Mouse (Mus musculus): Measurements from ENCODE around the gene Kcnt2.

The Kcnt2 gene

DNA sequence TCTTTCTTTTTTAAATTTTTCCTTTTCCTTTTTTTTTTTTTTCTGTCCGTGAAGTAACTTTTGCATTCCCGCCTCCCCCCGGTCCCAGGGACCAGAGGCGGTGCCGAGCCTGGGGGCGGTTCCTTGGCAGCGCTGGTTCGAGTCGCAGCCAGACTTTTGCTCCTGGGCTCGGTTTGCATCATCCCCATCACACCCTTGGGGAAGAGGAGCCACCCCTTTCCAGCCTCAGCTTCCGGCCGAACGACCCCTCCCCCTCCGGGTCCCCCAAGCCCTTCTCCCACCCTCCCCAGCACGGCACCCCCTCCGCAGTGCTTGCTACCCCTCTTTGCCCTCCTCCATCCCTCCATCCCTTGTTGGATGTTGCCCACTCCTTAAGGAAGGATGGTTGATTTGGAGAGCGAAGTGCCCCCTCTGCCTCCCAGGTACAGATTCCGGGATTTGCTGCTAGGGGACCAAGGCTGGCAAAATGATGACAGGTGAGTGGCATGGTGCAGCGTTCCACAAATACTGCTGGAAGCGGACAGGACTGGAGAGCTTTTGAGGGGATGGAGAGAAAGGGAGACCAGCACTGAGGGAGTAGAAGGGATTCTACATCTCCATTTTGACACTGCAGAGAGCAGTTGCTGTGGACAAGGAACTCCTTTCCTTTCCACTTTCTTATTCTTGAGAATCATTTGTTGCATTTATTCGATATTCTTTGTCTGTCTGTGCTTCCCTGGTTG lies at the start of gene Kcnt2:
Kcnt2 (plus strand) TSS at position 283 of the 722 bp plus-strand sequence.
- no peak for DNase-seq (ENCODE audit: low spot score)

DNA sequence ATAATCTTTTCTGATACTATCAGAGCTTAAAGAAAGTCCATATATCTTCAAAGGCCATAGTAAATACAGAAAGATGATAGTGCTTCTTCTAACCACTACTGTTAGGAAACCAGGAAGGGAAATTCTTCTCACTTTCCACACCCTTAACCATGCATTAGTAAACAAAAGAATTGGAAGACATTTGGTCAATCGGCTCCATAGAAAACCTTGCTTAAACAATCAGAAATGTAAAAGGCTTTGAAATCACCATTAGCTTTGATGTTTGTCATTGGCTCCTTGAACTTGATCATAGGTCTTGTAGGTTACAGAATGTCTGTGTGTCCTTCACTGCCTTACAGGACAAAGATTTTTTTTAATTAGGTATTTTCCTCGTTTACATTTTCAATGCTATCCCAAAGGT lies 40.6 kb upstream of the Kcnt2 start:
- DNase-seq (ENCODE audit: low spot score), result no peak

DNA sequence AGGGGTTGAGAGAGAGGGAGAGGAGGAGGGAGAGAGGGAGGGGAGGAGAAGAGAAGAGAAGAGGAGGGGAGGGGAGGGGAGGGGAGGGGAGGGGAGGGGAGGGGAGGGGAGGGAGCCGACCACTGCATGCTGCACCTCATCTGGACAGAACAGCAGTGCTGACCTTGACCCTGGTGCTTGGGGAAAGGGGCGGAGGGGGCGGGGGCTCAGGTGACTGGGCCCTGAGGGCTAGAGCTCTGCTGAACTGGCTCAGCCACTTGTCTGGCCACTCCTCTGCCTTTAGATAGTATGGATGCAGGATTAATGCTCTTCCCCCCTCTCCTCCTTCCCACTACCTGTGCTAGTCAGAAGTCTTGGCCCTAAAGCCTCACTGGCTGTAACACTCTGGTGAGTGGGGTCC lies 20.7 kb upstream of the Kcnt2 start:
- DNase-seq (ENCODE audit: low spot score), result no peak

DNA sequence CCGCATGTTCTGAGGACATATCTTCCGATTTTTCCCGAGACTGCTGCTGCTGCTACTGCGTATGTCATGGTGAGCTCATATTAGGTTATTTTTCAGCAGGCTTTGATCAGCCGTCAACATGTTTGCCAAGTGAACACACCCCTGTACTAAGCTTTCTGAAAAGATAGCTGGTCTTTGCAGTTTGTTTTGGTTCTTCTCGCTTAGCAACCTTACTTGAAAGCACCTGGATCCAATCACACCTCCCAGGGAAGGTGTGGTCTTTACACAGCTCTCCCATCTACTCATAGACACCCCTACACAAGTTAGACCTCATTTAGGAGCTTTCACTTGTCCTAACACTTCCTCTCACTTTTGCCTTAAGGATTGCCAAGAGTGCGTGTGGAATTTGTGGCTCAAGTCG lies 19.3 kb upstream of the Kcnt2 start:
- DNase-seq (ENCODE audit: low spot score), result no peak

DNA sequence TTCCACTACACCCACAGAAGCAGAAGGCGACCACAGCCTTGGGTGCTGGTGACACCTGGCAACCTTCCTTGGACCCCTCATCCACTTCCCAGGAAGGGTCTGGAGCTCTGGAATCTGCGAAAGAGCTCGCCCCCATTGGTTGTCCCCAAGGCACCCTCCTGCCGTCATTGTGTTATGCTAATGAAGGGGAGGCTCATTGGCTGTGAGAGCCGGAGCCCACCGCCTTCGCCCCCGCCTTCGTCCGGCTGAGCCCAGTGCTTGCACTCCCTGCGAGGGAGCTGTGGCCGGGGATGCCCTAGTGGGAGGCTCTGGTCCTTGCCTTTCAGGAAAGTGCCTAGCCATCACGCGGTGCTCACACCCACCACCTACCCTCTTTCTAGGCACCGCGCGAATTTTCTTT lies 493 bp upstream of the Kcnt2 start:
- DNase-seq (ENCODE audit: low spot score), result peak; percentile 90

DNA sequence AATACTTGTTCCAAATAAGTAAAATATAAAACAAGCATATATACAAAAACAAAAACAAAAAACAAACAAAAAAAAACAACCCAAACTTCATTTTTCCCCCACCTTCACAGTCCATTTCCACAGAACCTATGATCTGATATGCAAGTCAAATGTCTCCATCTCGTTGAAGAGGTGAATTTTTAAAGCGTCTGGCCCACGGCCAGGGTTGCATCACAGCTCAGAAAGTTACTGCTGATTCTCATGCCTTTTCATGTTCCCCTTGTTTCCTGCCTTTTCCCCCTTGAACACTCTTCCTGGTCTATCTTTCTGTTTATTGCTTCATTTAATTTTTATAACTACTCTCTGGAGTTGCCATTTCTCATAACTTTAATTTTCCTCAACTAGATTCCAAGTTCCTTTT lies 18.7 kb downstream of the Kcnt2 start:
- no peak for DNase-seq (ENCODE audit: low spot score)

DNA sequence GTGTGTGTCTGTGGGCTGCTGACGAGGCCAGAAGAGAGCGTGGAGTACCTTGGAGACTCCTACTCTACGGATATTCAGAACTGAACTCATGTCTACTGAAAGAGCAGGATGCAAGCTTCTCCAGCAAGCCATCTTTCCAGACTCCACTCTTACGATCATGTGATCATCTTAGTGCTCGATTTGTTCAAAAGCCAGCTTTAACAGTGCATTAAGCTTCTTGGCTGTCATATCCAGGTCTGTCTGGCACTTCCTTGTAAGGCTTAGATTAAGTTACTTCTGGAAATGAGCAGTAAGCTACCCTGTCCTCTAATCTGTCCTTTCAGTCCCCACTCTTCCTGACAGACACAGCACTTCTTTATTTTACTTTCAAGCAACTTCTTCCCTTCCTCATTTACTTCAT lies 20.1 kb downstream of the Kcnt2 start:
- DNase-seq (ENCODE audit: low spot score), result no peak

DNA sequence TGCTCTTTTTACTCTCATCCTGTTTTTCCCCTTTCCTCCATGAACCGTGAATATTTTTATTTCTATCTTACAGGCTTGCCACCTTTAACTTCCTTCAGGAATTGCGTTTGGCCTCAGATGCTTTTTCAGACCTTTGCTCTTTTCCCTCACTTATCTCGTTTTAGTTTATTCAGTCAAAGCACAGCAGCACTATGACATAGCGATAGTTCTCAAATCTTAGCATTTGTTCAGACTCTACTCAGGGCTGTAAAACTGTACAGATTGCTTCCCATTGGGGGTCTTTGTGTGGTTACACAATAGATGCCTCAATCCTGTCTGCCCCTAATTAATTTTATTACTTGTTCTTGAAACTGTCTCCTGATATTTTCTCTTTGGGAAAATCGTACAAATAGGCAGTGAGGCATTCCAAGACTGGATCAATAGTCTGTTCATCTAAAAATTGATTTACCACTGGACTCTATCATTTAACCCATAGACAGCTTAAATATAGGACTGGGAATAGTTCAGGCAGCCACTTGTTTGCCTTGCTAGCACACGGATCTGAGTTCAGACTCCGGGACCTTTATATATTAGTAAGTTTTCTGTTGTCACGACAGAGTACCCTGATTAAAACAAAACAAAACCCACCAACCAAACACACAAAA lies 20.8 kb downstream of the Kcnt2 start:
- DNase-seq (ENCODE audit: low spot score), result no peak

DNA sequence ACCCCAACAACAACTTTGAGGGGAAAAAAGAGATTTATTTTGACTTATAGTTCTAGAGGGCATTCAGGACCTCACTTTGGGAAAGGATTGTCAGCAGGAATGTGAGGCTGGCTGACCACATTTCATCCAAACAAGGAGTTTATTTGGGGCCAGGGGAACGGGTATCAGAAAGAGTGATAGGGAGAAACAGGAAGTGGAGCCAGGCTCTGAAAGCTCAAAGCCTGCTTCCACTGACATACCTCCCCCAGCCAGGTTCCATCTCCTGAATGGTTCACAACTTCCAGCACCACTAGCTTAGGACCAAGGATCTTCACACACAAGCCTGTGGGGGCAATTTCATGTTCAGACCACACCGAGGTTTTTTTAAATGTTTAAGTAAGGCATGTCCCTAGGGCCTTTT lies 21.3 kb downstream of the Kcnt2 start:
- DNase-seq (ENCODE audit: low spot score), result no peak

DNA sequence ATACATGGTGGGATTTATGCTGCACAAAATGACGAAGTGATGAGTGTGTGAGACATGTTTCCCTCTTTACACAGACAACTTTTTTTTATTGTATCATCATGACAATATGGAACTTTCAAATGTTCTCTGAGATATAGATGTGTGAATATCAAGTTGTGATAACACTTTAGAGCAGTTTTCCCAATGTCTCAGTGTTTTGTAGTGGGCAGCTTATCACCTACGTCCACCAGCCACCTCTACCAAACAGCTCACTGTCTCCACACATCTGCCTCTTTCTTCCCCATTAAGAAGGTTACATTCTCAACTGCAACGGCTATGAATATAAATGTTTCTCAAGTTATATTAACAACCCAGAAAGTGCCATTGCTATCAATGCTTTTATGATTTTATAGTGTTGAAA lies 27.7 kb downstream of the Kcnt2 start:
- no peak for DNase-seq (ENCODE audit: low spot score)

DNA sequence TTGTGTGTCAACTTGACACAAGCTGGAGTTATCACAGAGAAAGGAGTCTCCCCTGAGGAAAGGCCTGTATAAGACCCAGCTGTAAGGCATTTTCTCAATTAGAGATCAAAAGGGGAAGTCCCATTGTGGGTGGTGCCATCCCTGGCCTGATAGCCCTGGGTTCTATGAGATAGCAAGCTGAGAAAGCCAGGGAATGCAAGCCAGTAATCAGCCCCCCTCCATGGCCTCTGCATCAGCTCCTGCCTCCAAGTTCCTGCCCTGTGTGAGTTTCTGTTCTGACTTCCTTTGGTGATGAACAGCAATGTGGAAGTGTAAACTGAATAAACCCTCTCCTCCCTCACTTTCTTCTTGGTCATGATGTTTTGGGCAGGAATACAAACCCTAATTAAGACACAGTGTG lies 29.9 kb downstream of the Kcnt2 start:
- no peak for DNase-seq (ENCODE audit: low spot score)

DNA sequence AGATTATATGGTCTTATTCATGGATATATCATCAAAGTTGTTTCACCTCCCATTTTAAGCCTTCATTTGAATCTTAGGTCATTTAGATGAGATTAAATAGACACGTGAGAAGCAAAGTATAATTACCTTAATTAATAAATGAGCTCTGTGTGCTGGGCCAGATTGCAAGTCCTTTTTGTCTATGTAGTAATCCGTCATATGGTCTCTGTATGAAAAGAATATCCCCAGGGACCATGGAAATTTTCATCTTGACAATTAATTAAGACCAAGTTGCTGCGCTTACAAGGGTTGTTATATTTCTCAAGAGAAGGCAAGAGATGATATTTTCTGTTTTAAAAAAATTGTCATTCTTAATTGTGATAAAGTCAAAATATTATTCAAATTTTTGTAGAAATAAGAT lies 47.2 kb downstream of the Kcnt2 start:
- DNase-seq (ENCODE audit: low spot score), result no peak

DNA sequence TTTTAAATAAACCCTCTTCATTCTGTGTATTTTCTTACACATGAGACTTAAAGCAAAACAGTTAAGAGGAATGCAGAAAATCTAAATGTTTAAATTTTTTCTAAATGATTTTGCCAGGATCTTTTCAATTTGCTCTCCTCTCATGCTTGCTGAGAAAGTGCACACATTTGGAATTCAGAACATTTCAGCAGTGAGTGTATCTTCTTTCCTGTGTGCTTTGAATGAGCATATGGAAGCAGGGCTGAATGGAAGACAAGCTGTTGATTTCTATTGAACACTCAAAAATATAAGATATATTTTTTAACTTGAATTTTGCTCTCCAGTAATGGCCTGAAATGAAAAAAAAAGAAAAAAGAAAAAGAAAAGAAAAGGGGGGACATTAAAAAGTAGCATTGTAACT lies 49.5 kb downstream of the Kcnt2 start:
- no peak for DNase-seq (ENCODE audit: low spot score)

DNA sequence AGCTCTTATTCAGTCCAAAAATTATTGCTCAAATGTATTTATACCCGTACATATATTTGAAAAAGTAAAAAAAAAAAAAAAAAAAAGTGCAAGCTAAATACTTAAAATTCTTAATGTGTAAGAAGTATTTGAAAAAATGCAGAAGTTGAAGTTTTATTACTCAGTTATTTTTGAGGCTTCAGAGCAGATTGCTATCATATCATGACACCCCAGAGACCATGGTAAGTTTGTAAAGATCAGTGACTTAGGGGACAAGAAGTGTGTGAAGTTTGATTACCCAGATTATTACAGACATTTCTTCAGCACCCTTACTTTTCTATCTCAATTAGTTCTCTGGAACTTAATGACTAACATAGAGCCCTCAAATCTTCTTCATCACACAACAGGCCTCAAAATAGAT lies 58.3 kb downstream of the Kcnt2 start:
- DNase-seq (ENCODE audit: low spot score), result no peak

DNA sequence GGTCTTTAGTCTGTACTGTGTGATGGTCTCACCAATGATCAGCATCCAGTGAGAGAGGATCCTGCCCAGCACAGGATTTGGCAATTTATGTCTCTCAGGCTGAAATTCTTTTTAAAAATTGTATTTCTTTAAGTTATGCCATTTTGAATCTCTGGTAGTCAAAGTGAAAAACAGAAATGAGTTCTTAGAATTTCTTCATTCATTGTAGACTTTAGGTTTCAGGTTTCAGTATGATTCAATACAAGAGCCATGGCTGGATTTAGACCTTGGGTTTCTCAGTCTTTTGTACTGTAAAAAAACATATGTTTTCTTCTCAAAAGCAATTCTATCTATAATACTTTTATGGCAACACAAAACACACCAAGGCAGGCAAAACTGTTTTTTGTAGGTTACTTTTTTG lies 59.4 kb downstream of the Kcnt2 start:
- no peak for DNase-seq (ENCODE audit: low spot score)

DNA sequence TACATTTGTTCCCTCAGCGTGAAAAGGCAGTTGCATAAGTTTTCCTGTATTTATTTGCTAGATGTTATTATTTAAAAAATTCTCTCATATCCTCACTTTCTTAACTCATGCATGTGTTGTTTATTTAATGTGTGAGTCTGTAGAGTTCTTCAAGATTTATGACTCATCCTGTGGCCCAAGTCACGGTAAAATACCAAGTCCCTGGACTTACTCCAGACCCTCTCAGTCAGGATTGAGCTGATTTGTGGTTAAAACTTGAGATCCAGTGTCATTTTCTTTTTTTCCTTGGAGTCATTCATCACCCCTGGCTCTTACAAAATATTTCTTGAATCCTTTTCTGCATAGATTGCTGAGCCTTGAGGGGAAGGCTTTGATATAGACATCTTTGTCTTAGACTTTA lies 60.4 kb downstream of the Kcnt2 start:
- no peak for DNase-seq (ENCODE audit: low spot score)

DNA sequence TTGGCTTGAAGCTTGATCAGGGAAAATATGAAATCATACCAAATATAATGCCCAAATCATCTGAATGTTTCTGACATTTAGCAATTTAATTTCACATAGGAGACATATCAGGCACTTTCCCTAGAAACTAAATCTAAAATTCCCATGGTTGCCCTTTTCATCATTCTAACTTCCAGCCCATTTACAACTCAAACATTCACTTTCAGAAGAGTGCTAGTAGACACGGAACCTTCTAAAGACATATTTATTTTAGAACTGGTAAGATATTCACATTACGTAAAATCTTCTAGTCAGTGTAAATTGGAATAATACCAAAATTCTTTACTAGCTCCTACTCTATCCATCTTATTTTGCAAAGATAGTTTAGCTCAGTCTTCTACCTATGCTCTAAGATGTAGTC lies 64.8 kb downstream of the Kcnt2 start:
- DNase-seq (ENCODE audit: low spot score), result no peak

DNA sequence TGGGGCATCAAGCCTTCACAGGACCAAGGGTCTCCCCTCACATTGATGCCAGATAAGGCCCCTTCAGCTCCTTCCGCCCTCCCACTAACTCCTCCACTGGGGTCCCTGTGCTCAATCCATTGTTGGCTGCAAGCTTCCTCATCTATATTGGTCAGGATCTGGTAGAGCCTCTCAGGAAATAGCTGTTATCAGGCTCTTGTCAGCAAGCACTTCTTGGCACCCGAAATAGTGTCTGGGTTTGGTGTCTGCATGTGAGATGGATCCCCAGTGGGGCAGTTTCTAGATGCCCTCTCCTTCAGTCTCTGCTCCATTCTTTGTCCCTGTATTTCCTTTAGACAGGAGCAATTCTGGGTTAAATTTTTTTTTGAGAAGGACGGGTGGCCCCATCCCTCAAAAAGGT lies 79.1 kb downstream of the Kcnt2 start:
- no peak for DNase-seq (ENCODE audit: low spot score)

DNA sequence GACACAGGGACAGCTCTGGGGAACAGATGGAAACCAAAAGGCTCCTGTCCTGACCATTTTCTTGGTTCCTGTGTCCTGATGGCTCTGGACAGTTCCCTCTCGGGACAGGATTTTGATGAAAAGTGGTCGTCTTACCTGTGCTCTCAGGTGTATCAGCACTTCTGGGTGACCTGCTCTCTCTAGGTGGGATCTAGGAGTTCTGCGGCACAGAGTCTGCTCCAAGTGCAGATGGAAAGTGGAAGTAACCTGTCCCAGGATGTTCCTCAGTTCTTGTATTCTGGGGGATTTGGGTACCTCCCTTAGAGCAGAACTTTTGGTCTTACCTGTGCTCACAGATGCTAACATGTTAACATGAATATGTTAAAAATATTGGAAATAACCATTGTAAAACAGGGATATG lies 80.8 kb downstream of the Kcnt2 start:
- DNase-seq (ENCODE audit: low spot score), result no peak

DNA sequence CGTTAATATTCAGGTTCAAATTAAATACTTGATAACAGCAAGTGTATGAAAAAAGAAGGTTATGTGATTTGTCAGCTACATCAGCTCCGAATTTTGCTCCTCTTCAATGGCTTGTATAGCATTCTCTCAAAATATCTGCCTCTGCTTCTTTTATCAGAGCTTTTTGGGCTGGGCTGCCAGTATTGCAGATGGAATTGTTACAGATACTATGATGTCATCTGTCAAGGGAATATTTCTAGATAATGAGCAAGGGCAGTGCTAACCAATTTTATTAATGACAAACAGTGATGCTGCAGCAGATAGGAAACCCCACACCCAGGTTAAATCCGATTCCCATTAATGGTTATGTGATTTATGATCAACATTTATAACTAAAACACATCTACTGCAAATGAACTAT lies 87.7 kb downstream of the Kcnt2 start:
- no peak for DNase-seq (ENCODE audit: low spot score)

DNA sequence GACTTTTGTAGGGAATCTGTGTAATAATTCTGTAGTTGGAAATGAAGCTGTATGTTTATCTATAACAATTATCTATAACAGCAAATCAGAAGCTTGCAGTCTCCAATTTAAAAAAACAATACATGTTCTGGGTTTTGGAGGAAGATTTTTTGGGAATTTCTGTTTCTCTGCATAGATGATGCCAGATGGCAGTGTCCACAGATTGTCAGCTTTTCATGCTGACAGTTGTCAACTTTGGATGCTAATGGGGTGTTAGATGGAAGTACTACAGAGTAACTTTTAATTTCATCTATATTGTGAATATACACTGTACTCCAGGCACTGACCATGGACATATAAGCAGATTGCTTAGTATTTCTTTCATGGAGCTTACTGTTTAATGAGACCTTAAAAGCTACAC lies 92.5 kb downstream of the Kcnt2 start:
- DNase-seq (ENCODE audit: low spot score), result no peak

DNA sequence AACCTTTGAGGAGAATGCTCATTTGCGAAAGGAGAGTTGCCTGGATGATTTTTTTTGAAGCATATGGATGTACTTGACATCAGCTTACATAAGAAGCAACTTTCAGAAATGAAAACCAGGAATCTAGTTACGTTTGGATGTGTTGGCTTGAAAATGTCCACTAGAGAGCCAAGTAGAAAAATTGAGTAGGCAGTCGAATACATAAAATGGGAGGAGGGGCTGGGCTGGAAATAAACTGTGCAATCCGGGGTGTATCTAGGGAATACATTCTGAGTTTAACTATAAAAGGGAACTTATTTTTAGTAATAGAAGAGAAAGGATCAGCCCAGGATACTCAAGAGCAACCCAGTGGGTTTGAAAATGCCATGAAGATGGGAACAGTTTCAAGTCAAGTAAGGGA lies 93.4 kb downstream of the Kcnt2 start:
- no peak for DNase-seq (ENCODE audit: low spot score)

DNA sequence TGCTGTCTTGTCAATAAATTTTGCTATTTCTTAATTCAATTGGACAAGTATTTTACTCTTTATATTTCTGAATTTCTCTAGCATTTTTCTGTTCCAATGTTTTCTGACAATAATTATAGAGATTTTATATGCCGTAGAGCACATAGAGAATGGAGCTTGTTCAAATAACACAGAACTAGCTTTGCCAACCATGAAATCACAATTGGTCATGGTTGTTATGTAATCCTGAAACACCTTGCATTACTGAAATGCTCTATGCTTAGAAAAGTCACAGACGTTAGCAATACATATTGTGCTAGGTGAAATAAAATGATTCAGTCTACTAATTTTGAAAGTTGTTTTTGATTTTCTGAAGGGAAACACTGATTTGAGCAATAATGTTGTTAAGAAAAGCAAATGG lies 118.8 kb downstream of the Kcnt2 start:
- DNase-seq (ENCODE audit: low spot score), result no peak

DNA sequence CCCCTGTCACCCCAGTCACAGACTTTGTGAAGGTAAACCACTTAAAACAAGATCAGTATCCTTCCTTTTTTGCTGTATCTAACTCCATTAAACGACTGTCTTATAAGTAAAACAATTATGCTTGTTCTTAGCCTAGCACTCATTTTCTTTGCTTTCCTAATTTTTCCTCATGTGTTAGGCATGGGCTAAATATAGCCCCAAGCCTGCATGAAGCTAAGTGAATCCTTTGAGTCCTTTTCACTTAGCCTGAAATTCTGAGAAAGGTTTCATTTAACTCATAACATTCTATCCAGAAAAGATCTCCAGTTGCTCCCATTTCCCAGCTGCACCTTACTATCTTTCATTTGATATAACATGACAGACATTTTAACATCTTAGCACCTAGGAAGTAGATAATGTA lies 127.6 kb downstream of the Kcnt2 start:
- no peak for DNase-seq (ENCODE audit: low spot score)
